Mouse (Mus musculus): ENCODE measurements around the gene Rdh5. TPM values are rescaled to one million over a fixed set of nuclear protein-coding genes. Genes with fewer than 3 reads are reported as not detected.

Rdh5 gene
- total RNA-seq (2023), result 13.7 TPM

GRCm38 (mm10) chr10:128922822-128923012, at the start of gene Rdh5:
TSS of gene Rdh5 (minus strand) at chr10:128922888.

GRCm38 (mm10) chr10:128960590-128961584, 38.2 kb upstream of the Rdh5 start, which contains the start of gene Mettl7b:
TSS of gene Mettl7b (minus strand) at chr10:128960988.

GRCm38 (mm10) chr10:128933574-128933973, 10.9 kb upstream of the Rdh5 start, which contains the start of gene Itga7:
TSS of gene Itga7 (plus strand) at chr10:128933818.

GRCm38 (mm10) chr10:128923935-128924334, 1.2 kb upstream of the Rdh5 start, which contains the start of gene Bloc1s1:
TSS of gene Bloc1s1 (minus strand) at chr10:128924035.

GRCm38 (mm10) chr10:128900698-128901097, 22.0 kb downstream of the Rdh5 start, which contains the start of gene Cd63:
TSS of gene Cd63 (plus strand) at chr10:128900989.

GRCm38 (mm10) chr10:128891296-128892094, 31.2 kb downstream of the Rdh5 start, which contains the start of gene Gdf11:
TSS of gene Gdf11 (minus strand) at chr10:128891718.

Other genes with a start within 250 kb of the Rdh5 start
- 10.1 TPM for gene Suox, start 248.8 kb downstream of the Rdh5 start, total RNA-seq (2023)
- gene Rab5b, start 226.6 kb downstream of the Rdh5 start, total RNA-seq (2023), result 32.6 TPM
- not detected for gene Pmel, start 218.7 kb downstream of the Rdh5 start, total RNA-seq (2023)
- 32.6 TPM for gene Cdk2, start 217.9 kb downstream of the Rdh5 start, total RNA-seq (2023)
- 837 TPM for gene Dgka, start 178.0 kb downstream of the Rdh5 start, total RNA-seq (2023)
- gene Pym1, start 175.0 kb downstream of the Rdh5 start, total RNA-seq (2023), result 82.4 TPM
- gene Mmp19, start 132.0 kb downstream of the Rdh5 start, total RNA-seq (2023), result 0.32 TPM
- gene Dnajc14, start 118.8 kb downstream of the Rdh5 start, total RNA-seq (2023), result 57.9 TPM
- 6.4 TPM for gene Tmem198b, start 118.5 kb downstream of the Rdh5 start, total RNA-seq (2023)
- gene Sarnp, start 105.6 kb downstream of the Rdh5 start, total RNA-seq (2023), result 50.3 TPM
- gene Ormdl2, start 101.2 kb downstream of the Rdh5 start, total RNA-seq (2023), result 15.3 TPM
- gene Gdf11, start 31.2 kb downstream of the Rdh5 start, total RNA-seq (2023), result 10.7 TPM
- gene Cd63, start 21.9 kb downstream of the Rdh5 start, total RNA-seq (2023), result 1.9 TPM
- gene Bloc1s1, start 1.1 kb upstream of the Rdh5 start, total RNA-seq (2023), result 53.3 TPM
- gene Itga7, start 10.9 kb upstream of the Rdh5 start, total RNA-seq (2023), result 14.3 TPM
- gene Mettl7b, start 38.1 kb upstream of the Rdh5 start, total RNA-seq (2023), result not detected
- gene Olfr9, start 66.5 kb upstream of the Rdh5 start, total RNA-seq (2023), result 1.7 TPM
- gene Olfr763, start 87.9 kb upstream of the Rdh5 start, total RNA-seq (2023), result 0.23 TPM
- not detected for gene Olfr764-ps1, start 117.0 kb upstream of the Rdh5 start, total RNA-seq (2023)
- gene Olfr765, start 127.1 kb upstream of the Rdh5 start, total RNA-seq (2023), result not detected
- not detected for gene Olfr766-ps1, start 146.1 kb upstream of the Rdh5 start, total RNA-seq (2023)
- not detected for gene Olfr767, start 160.0 kb upstream of the Rdh5 start, total RNA-seq (2023)
- gene Olfr768, start 176.5 kb upstream of the Rdh5 start, total RNA-seq (2023), result not detected
- gene Olfr769, start 195.0 kb upstream of the Rdh5 start, total RNA-seq (2023), result not detected
- gene Olfr770, start 216.1 kb upstream of the Rdh5 start, total RNA-seq (2023), result not detected
- not detected for gene Olfr771, start 241.9 kb upstream of the Rdh5 start, total RNA-seq (2023)